Mouse (Mus musculus): ENCODE measurements around the gene Tlr6. TPM values are rescaled to one million over a fixed set of nuclear protein-coding genes. Genes with fewer than 3 reads are reported as not detected.

The Tlr6 gene
- polyA plus RNA-seq, 1 experiment from 2014 or later, result 0.66 TPM

DNA sequence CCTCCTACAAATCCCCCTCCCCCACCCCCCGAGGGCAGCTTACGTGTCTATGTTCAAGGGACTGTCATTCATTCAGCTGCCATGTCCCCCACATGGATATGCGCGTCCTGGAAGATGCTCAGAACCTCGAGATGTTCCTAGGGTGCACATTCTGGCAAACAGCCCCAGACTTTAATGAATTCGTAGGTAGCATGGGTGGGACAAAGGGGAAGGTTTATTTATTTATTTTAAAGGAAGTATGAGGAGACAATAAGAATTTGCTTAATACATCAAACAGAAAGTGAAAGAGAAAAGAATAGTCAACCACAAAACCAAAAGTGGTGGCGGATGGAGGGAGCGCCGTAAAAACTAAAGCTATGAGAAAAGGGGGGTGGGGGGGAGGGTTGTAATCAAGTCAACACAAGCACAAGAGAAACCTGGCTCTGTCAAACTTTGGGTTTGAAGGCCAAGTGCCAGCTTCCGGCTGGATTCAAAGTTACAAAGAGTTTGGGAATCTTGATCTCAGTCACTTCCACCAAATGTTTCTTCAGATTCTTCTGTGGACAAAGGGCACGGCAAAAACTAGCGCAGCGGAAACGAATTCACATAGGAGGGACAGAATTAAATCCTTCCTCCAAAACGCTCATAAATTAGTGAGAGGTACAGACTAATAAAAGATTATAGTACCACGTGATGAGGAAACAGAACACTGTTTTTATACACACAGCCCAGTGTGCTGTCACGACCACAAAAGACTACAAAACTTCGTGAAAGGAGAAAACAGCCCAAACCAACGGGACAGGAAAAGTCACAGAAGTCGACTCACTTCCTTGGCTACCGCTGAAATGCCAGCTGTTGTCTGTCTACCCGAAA lies 680 bp downstream of the Tlr6 start:
- Histone ChIP-seq H3K27ac (ENCODE audit: low read depth, low read length) (no peak overlapping the region), H3K9me3 (ENCODE audit: control insufficient read depth, low read length) (no peaks in the 10 kb centered on the region), H3K4me1 (replicated peaks; ENCODE audit: control insufficient read depth, insufficient read depth, low read length) (no peaks in the 10 kb centered on the region), H3K4me2 (no peak overlapping the region), H3K4me3 (ENCODE audit: low read depth, low read length) (no peak overlapping the region), H3K27me3 (replicated peaks; ENCODE audit: control insufficient read depth, insufficient read depth, low read length) (no peaks in the 10 kb centered on the region), H3K9ac (ENCODE audit: low read depth, low read length) (no peak overlapping the region), H3K36me3 (ENCODE audit: control insufficient read depth, insufficient read depth, low read length) (no peaks in the 10 kb centered on the region)
- no peak for ATAC-seq (replicated peaks; ENCODE audit: low FRiP score)
- 70% methylated on average over 22 of the region's 22 CpGs for WGBS
- DNase-seq (ENCODE audit: low spot score), result no peak

DNA sequence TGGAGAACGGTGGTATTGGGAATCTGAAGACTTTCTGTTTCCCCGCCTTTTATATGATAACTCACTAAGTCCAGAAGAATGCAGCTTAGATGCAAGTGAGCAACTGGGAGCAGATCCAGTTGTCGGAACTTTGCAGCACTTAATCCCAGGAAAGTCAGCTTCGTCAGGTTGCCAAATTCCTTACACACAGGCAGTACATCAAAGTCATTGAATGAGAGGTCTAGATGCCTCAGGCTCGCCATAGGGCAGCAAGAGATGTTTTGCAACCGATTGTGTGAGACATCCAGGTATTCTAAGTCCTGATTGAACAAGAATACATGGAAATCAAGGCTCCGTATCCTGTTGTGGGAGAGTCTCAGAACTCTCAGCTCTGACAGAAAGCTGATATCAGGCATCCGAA lies 5.0 kb downstream of the Tlr6 start:
- 78% methylated on average over 8 of the region's 8 CpGs for WGBS
- H3K36me3 ChIP-seq (ENCODE audit: control insufficient read depth, insufficient read depth, low read length), result no peaks in the 10 kb centered on the region
- no peaks in the 10 kb centered on the region for H3K4me1 ChIP-seq (replicated peaks; ENCODE audit: control insufficient read depth, insufficient read depth, low read length)
- H3K27ac ChIP-seq (ENCODE audit: low read depth, low read length), result no peak overlapping the region
- H3K4me3 ChIP-seq (ENCODE audit: low read depth, low read length), result no peak overlapping the region
- H3K9me3 ChIP-seq (ENCODE audit: control insufficient read depth, low read length), result no peaks in the 10 kb centered on the region
- H3K27me3 ChIP-seq (replicated peaks; ENCODE audit: control insufficient read depth, insufficient read depth, low read length), result no peaks in the 10 kb centered on the region
- H3K4me2 ChIP-seq, result no peak overlapping the region
- H3K9ac ChIP-seq (ENCODE audit: low read depth, low read length), result no peak overlapping the region
- DNase-seq (ENCODE audit: low spot score), result no peak
- no peak for ATAC-seq (replicated peaks; ENCODE audit: low FRiP score)

GRCm38 (mm10) chr5:64951486-64951885 lies 8.4 kb downstream of the Tlr6 start:
- Histone ChIP-seq H3K4me2 (no peak overlapping the region), H3K9ac (ENCODE audit: low read depth, low read length) (no peak overlapping the region), H3K36me3 (ENCODE audit: control insufficient read depth, insufficient read depth, low read length) (no peaks in the 10 kb centered on the region), H3K4me1 (replicated peaks; ENCODE audit: control insufficient read depth, insufficient read depth, low read length) (no peaks in the 10 kb centered on the region), H3K9me3 (ENCODE audit: control insufficient read depth, low read length) (no peaks in the 10 kb centered on the region), H3K4me3 (ENCODE audit: low read depth, low read length) (no peak overlapping the region), H3K27ac (ENCODE audit: low read depth, low read length) (no peak overlapping the region), H3K27me3 (replicated peaks; ENCODE audit: control insufficient read depth, insufficient read depth, low read length) (no peaks in the 10 kb centered on the region)
- DNase-seq (ENCODE audit: low spot score), result no peak
- ATAC-seq (replicated peaks; ENCODE audit: low FRiP score), result no peak
- WGBS, result 83% methylated on average over 5 of the region's 5 CpGs

DNA sequence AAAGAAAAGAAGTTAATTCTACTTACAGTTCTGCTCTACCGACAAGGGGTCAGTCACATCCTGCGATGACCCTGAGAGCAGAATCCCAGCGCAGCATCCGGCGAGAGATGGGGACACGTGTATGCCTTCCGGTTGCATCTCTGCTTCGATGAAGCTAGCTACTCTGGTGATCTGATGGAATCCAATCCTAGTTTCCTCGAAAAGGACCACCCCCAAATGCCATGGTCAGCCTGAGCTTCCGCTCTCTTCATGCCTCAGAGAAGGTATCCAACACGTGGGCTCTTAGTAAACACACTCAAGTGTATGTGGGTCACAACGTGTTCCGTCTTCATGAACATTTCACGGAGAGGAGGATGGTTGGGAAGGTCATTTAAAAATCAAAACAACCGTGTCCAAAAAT lies 27.1 kb downstream of the Tlr6 start:
- no peak overlapping the region for H3K9ac ChIP-seq (ENCODE audit: low read depth, low read length)
- H3K27ac ChIP-seq (ENCODE audit: low read depth, low read length), result no peak overlapping the region
- WGBS, result 85% methylated on average over 15 of the region's 15 CpGs
- no peaks in the 10 kb centered on the region for H3K9me3 ChIP-seq (ENCODE audit: control insufficient read depth, low read length)
- no peaks in the 10 kb centered on the region for H3K4me1 ChIP-seq (replicated peaks; ENCODE audit: control insufficient read depth, insufficient read depth, low read length)
- no peak overlapping the region for H3K4me3 ChIP-seq (ENCODE audit: low read depth, low read length)
- ATAC-seq (replicated peaks; ENCODE audit: low FRiP score) (no peak), DNase-seq (ENCODE audit: low spot score) (no peak)
- no peak overlapping the region for H3K4me2 ChIP-seq
- no peaks in the 10 kb centered on the region for H3K27me3 ChIP-seq (replicated peaks; ENCODE audit: control insufficient read depth, insufficient read depth, low read length)
- no peaks in the 10 kb centered on the region for H3K36me3 ChIP-seq (ENCODE audit: control insufficient read depth, insufficient read depth, low read length)

GRCm38 (mm10) chr5:64932215-64932614 lies 27.7 kb downstream of the Tlr6 start:
- DNase-seq (ENCODE audit: low spot score), result no peak
- no peaks in the 10 kb centered on the region for H3K9me3 ChIP-seq (ENCODE audit: control insufficient read depth, low read length)
- no peaks in the 10 kb centered on the region for H3K4me1 ChIP-seq (replicated peaks; ENCODE audit: control insufficient read depth, insufficient read depth, low read length)
- H3K36me3 ChIP-seq (ENCODE audit: control insufficient read depth, insufficient read depth, low read length), result no peaks in the 10 kb centered on the region
- H3K4me2 ChIP-seq, result no peak overlapping the region
- 44% methylated on average over 3 of the region's 3 CpGs for WGBS
- no peak overlapping the region for H3K9ac ChIP-seq (ENCODE audit: low read depth, low read length)
- no peak overlapping the region for H3K27ac ChIP-seq (ENCODE audit: low read depth, low read length)
- H3K27me3 ChIP-seq (replicated peaks; ENCODE audit: control insufficient read depth, insufficient read depth, low read length), result no peaks in the 10 kb centered on the region
- no peak for ATAC-seq (replicated peaks; ENCODE audit: low FRiP score)
- no peak overlapping the region for H3K4me3 ChIP-seq (ENCODE audit: low read depth, low read length)

DNA sequence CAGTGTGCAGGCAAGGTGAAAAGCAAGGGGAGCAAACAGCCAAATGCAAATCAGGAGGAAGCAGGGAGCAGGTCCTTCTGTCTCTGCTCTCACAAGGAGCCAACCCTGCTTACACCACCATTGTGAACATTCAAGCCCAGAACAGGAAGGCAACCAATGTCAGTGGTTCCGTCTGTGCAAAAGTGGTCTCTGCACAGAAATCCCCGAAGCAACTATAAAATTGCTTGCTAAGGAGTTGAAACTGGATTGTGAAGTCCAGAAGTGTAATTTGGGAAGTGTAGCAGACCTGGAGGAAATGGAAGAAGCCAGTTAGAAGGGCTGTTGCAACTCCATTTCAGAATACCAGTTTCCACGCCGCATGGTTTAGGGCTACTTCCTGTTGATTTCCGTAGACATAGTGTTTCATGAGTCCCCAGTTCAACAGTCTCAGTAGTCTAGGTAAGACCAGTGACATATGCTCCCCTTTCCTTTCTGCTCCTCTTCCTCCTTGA lies 37.0 kb downstream of the Tlr6 start:
- H3K27me3 ChIP-seq (replicated peaks; ENCODE audit: control insufficient read depth, insufficient read depth, low read length), result no peaks in the 10 kb centered on the region
- H3K4me3 ChIP-seq (ENCODE audit: low read depth, low read length), result no peak overlapping the region
- no peak overlapping the region for H3K4me2 ChIP-seq
- H3K9me3 ChIP-seq (ENCODE audit: control insufficient read depth, low read length), result no peaks in the 10 kb centered on the region
- 75% methylated on average over 5 of the region's 5 CpGs for WGBS
- ATAC-seq (replicated peaks; ENCODE audit: low FRiP score) (no peak), DNase-seq (ENCODE audit: low spot score) (no peak)
- no peak overlapping the region for H3K27ac ChIP-seq (ENCODE audit: low read depth, low read length)
- H3K36me3 ChIP-seq (ENCODE audit: control insufficient read depth, insufficient read depth, low read length), result no peaks in the 10 kb centered on the region
- H3K4me1 ChIP-seq (replicated peaks; ENCODE audit: control insufficient read depth, insufficient read depth, low read length), result no peaks in the 10 kb centered on the region
- no peak overlapping the region for H3K9ac ChIP-seq (ENCODE audit: low read depth, low read length)

DNA sequence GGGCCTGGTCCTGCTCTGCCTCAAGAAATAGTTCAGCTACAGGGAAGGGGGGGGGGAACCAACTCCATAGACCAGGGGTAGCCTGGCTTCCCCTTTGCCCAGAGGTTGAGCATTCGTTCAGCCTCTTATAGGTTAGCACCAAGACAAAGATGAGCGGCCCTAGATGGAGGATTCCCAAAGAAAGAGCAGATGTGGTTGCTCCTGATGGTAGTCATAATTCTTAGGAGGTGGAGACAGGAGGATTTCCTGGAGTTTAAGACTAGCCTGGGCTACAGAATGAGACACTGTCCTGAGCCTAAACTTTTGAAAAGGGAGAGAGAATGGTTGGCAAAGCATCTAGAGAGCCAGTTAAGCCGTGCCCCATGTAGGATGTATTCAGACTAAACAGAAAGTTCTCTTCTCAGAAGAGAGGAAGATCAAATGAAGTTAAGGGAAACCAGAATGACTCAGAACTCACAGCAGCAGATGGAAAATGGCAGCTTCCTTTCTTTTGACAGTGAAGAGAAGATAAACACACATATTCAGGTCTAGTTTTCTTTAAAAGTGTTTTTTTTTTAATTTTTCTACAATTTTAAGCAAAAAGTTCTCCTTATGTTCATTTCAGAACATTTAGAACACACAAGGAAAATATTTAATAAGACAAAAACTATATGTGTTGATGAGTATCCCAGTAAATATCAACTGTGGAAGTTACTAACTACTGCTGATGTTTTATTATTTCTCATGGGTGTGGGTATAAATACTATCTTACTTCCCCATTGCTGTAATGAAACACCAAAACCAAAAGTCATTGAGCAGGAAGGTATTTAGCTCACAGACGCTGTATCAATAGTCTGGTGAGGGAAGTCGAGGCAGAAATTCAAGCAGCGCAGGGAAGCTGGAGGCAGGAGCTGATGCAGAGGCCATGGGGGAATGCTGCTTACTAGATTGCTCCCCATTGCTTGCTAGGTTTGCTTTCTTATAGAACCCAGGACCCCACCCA lies 41.0 kb downstream of the Tlr6 start:
- WGBS, result 76% methylated on average over 6 of the region's 6 CpGs
- H3K36me3 ChIP-seq (ENCODE audit: control insufficient read depth, insufficient read depth, low read length), result no peaks in the 10 kb centered on the region

GRCm38 (mm10) chr5:64917721-64918120 lies 42.2 kb downstream of the Tlr6 start:
- no peak overlapping the region for H3K4me2 ChIP-seq
- no peaks in the 10 kb centered on the region for H3K4me1 ChIP-seq (replicated peaks; ENCODE audit: control insufficient read depth, insufficient read depth, low read length)
- no peak overlapping the region for H3K4me3 ChIP-seq (ENCODE audit: low read depth, low read length)
- WGBS, result 98% methylated on average over 11 of the region's 11 CpGs
- H3K27ac ChIP-seq (ENCODE audit: low read depth, low read length), result no peak overlapping the region
- H3K36me3 ChIP-seq (ENCODE audit: control insufficient read depth, insufficient read depth, low read length), result no peaks in the 10 kb centered on the region
- H3K9ac ChIP-seq (ENCODE audit: low read depth, low read length), result no peak overlapping the region
- no peaks in the 10 kb centered on the region for H3K9me3 ChIP-seq (ENCODE audit: control insufficient read depth, low read length)
- no peaks in the 10 kb centered on the region for H3K27me3 ChIP-seq (replicated peaks; ENCODE audit: control insufficient read depth, insufficient read depth, low read length)
- DNase-seq (ENCODE audit: low spot score) (no peak), ATAC-seq (replicated peaks; ENCODE audit: low FRiP score) (no peak)

More for the DNA sequence above, 41.0 kb downstream of the Tlr6 start:
- ATAC-seq (replicated peaks; ENCODE audit: low FRiP score) (no peak), DNase-seq (ENCODE audit: low spot score) (no peak)
- Histone ChIP-seq H3K27me3 (replicated peaks; ENCODE audit: control insufficient read depth, insufficient read depth, low read length) (no peaks in the 10 kb centered on the region), H3K9me3 (ENCODE audit: control insufficient read depth, low read length) (no peaks in the 10 kb centered on the region), H3K4me3 (ENCODE audit: low read depth, low read length) (no peak overlapping the region), H3K27ac (ENCODE audit: low read depth, low read length) (no peak overlapping the region), H3K9ac (ENCODE audit: low read depth, low read length) (no peak overlapping the region), H3K4me2 (no peak overlapping the region), H3K4me1 (replicated peaks; ENCODE audit: control insufficient read depth, insufficient read depth, low read length) (no peaks in the 10 kb centered on the region)

Measured in liver, embryonic 11.5 days (tissue).